Mouse (Mus musculus) olfactory bulb, adult 2 months (tissue): ENCODE data around the gene Litaf.

Experiments used
- CTCF ChIP-seq: fragments of 200-500 bp; IDR thresholded peaks from 2 replicates; pipeline ENCODE4 v1.5.1; 2012; ENCODE audit warnings: low read depth, mild to moderate bottlenecking, low read length, moderate library complexity; ENCODE audit not compliant: insufficient read depth
- POLR2A ChIP-seq: fragments of 200-500 bp; IDR thresholded peaks from 2 replicates; pipeline ENCODE4 v1.6.1; 2012; ENCODE audit warnings: mild to moderate bottlenecking, low read depth, low read length, moderate library complexity; ENCODE audit not compliant: insufficient read depth

GRCm38 (mm10) chr16:10952881-10953280 lies 113.1 kb downstream of the Litaf start:
- TF ChIP-seq POLR2A: no peak
- TF ChIP-seq CTCF: no peak
